Mouse (Mus musculus): ENCODE measurements around the gene Ubtd1. TPM values are rescaled to one million over a fixed set of nuclear protein-coding genes. Genes with fewer than 3 reads are reported as not detected.

Gene Ubtd1
- polyA plus RNA-seq, 1 experiment from 2014 or later: 25.8 TPM

- WGBS (ENCODE audit: missing documents): under 1% methylated on average over 65 of the region's 74 CpGs
- Histone ChIP-seq H3K4me3 (ENCODE audit: inconsistent target) (peak overlapping the region; percentile 80), H3K27ac (peak overlapping the region; percentile 78), H3K36me3 (ENCODE audit: inconsistent target) (no peaks in the 10 kb centered on the region), H3K79me2 (ENCODE audit: inconsistent target) (peaks cover 84% of the 10 kb centered on the region)
Observed at GRCm38 (mm10) chr19:41981931-41982790, 598 bp downstream of the Ubtd1 start.

- peaks cover 84% of the 10 kb centered on the region for H3K79me2 ChIP-seq (ENCODE audit: inconsistent target)
- H3K4me3 ChIP-seq (ENCODE audit: inconsistent target): peak overlapping the region; percentile 80
- H3K27ac ChIP-seq: peak overlapping the region; percentile 78
- H3K36me3 ChIP-seq (ENCODE audit: inconsistent target): no peaks in the 10 kb centered on the region
- 3% methylated on average over 4 of the region's 4 CpGs for WGBS (ENCODE audit: missing documents)
Observed at GRCm38 (mm10) chr19:41982791-41983150, 1.2 kb downstream of the Ubtd1 start.

- WGBS (ENCODE audit: missing documents): 93% methylated on average over 4 of the region's 5 CpGs
- H3K27ac ChIP-seq: no peak overlapping the region
Observed at GRCm38 (mm10) chr19:41985994-41986393, 4.4 kb downstream of the Ubtd1 start.

GRCm38 (mm10) chr19:41987206-41987605, 5.6 kb downstream of the Ubtd1 start:
- Histone ChIP-seq H3K79me2 (ENCODE audit: inconsistent target) (peaks cover 100% of the 10 kb centered on the region), H3K4me3 (ENCODE audit: inconsistent target) (no peak overlapping the region), H3K27ac (no peak overlapping the region), H3K36me3 (ENCODE audit: inconsistent target) (no peaks in the 10 kb centered on the region)
- 86% methylated on average over 4 of the region's 4 CpGs for WGBS (ENCODE audit: missing documents)

More at GRCm38 (mm10) chr19:41985994-41986393, 4.4 kb downstream of the Ubtd1 start:
- Histone ChIP-seq H3K36me3 (ENCODE audit: inconsistent target) (no peaks in the 10 kb centered on the region), H3K4me3 (ENCODE audit: inconsistent target) (no peak overlapping the region), H3K79me2 (ENCODE audit: inconsistent target) (peaks cover 88% of the 10 kb centered on the region)

- peak overlapping the region; percentile 71 for H3K27ac ChIP-seq
- H3K36me3 ChIP-seq (ENCODE audit: inconsistent target): 0 out of 2 replicates have a peak, but pooled peaks cover 7% of the 10 kb centered on the region
- H3K79me2 ChIP-seq (ENCODE audit: inconsistent target): peaks cover 100% of the 10 kb centered on the region
- H3K4me3 ChIP-seq (ENCODE audit: inconsistent target): no peak overlapping the region
- 36% methylated on average over 6 of the region's 6 CpGs for WGBS (ENCODE audit: missing documents)
Observed at GRCm38 (mm10) chr19:41989810-41990209, 8.2 kb downstream of the Ubtd1 start.

GRCm38 (mm10) chr19:41991926-41992477, 10.4 kb downstream of the Ubtd1 start:
- Histone ChIP-seq H3K27ac (peak overlapping the region; percentile 62), H3K4me3 (ENCODE audit: inconsistent target) (no peak overlapping the region), H3K79me2 (ENCODE audit: inconsistent target) (peaks cover 100% of the 10 kb centered on the region), H3K36me3 (ENCODE audit: inconsistent target) (0 out of 2 replicates have a peak, but pooled peaks cover 7% of the 10 kb centered on the region)
- 68% methylated on average over 6 of the region's 6 CpGs for WGBS (ENCODE audit: missing documents)

GRCm38 (mm10) chr19:41992971-41993370, 11.4 kb downstream of the Ubtd1 start:
- Histone ChIP-seq H3K36me3 (ENCODE audit: inconsistent target) (0 out of 2 replicates have a peak, but pooled peaks cover 7% of the 10 kb centered on the region), H3K4me3 (ENCODE audit: inconsistent target) (no peak overlapping the region), H3K79me2 (ENCODE audit: inconsistent target) (peaks cover 100% of the 10 kb centered on the region), H3K27ac (peak overlapping the region; percentile 62)
- 82% methylated on average over 2 of the region's 2 CpGs for WGBS (ENCODE audit: missing documents)

- peaks cover 100% of the 10 kb centered on the region for H3K79me2 ChIP-seq (ENCODE audit: inconsistent target)
- H3K4me3 ChIP-seq (ENCODE audit: inconsistent target): no peak overlapping the region
- WGBS (ENCODE audit: missing documents): 91% methylated on average over 6 of the region's 6 CpGs
- no peak overlapping the region for H3K27ac ChIP-seq
- H3K36me3 ChIP-seq (ENCODE audit: inconsistent target): 0 out of 2 replicates have a peak, but pooled peaks cover 7% of the 10 kb centered on the region
Observed at GRCm38 (mm10) chr19:41993484-41993883, 11.9 kb downstream of the Ubtd1 start.

GRCm38 (mm10) chr19:41994023-41994422, 12.5 kb downstream of the Ubtd1 start:
- Histone ChIP-seq H3K27ac (no peak overlapping the region), H3K36me3 (ENCODE audit: inconsistent target) (0 out of 2 replicates have a peak, but pooled peaks cover 7% of the 10 kb centered on the region), H3K79me2 (ENCODE audit: inconsistent target) (peaks cover 100% of the 10 kb centered on the region), H3K4me3 (ENCODE audit: inconsistent target) (no peak overlapping the region)
- 90% methylated on average over 7 of the region's 7 CpGs for WGBS (ENCODE audit: missing documents)

- Histone ChIP-seq H3K36me3 (ENCODE audit: inconsistent target) (0 out of 2 replicates have a peak, but pooled peaks cover 7% of the 10 kb centered on the region), H3K27ac (no peak overlapping the region), H3K79me2 (ENCODE audit: inconsistent target) (peaks cover 88% of the 10 kb centered on the region), H3K4me3 (ENCODE audit: inconsistent target) (no peak overlapping the region)
- WGBS (ENCODE audit: missing documents): 90% methylated on average over 1 of the region's 1 CpGs
Observed at GRCm38 (mm10) chr19:41995483-41995882, 13.9 kb downstream of the Ubtd1 start.

GRCm38 (mm10) chr19:41997090-41997489, 15.5 kb downstream of the Ubtd1 start:
- 0 out of 2 replicates have a peak, but pooled peaks cover 7% of the 10 kb centered on the region for H3K36me3 ChIP-seq (ENCODE audit: inconsistent target)
- no peak overlapping the region for H3K4me3 ChIP-seq (ENCODE audit: inconsistent target)
- WGBS (ENCODE audit: missing documents): 96% methylated on average over 10 of the region's 10 CpGs
- peaks cover 88% of the 10 kb centered on the region for H3K79me2 ChIP-seq (ENCODE audit: inconsistent target)
- H3K27ac ChIP-seq: no peak overlapping the region

GRCm38 (mm10) chr19:41998770-41999548, 17.4 kb downstream of the Ubtd1 start:
- H3K36me3 ChIP-seq (ENCODE audit: inconsistent target): 0 out of 2 replicates have a peak, but pooled peaks cover 5% of the 10 kb centered on the region
- peak overlapping the region; percentile 94 for H3K27ac ChIP-seq
- no peak overlapping the region for H3K4me3 ChIP-seq (ENCODE audit: inconsistent target)
- H3K79me2 ChIP-seq (ENCODE audit: inconsistent target): peaks cover 88% of the 10 kb centered on the region
- 89% methylated on average over 9 of the region's 9 CpGs for WGBS (ENCODE audit: missing documents)

- no peak overlapping the region for H3K4me3 ChIP-seq (ENCODE audit: inconsistent target)
- H3K79me2 ChIP-seq (ENCODE audit: inconsistent target): peaks cover 88% of the 10 kb centered on the region
- 22% methylated on average over 4 of the region's 4 CpGs for WGBS (ENCODE audit: missing documents)
- H3K27ac ChIP-seq: peak overlapping the region; percentile 94
- no peaks in the 10 kb centered on the region for H3K36me3 ChIP-seq (ENCODE audit: inconsistent target)
Observed at GRCm38 (mm10) chr19:41999688-42000283, 18.2 kb downstream of the Ubtd1 start.

- Histone ChIP-seq H3K79me2 (ENCODE audit: inconsistent target) (peaks cover 86% of the 10 kb centered on the region), H3K4me3 (ENCODE audit: inconsistent target) (no peak overlapping the region), H3K36me3 (ENCODE audit: inconsistent target) (no peaks in the 10 kb centered on the region), H3K27ac (peak overlapping the region; percentile 94)
- WGBS (ENCODE audit: missing documents): 89% methylated on average over 4 of the region's 4 CpGs
Observed at GRCm38 (mm10) chr19:42000446-42000958, 18.9 kb downstream of the Ubtd1 start.

Measured in macrophage (primary cell).